Mouse (Mus musculus) neural tube, embryonic 12.5 days (tissue): ENCODE measurements around the gene Evc2. TPM values are rescaled to one million over a fixed set of nuclear protein-coding genes. Genes with fewer than 3 reads are reported as not detected.

ENCODE experiments used
- ATAC-seq: fragments of 200-750 bp; cut with Nextera tagmentation; 2 replicates; pipeline ENCODE4 v1.8.0; 2017; ENCODE audit warnings: low read depth, mild to moderate bottlenecking, moderate TSS enrichment, moderate library complexity; ENCODE audit not compliant: low FRiP score
- H3K27ac ChIP-seq: fragments of 300-500 bp; sonication (generic); 2 replicates; pipeline ENCODE4 v1.5.1; 2016
- H3K27me3 ChIP-seq: fragments of 300-500 bp; sonication (generic); replicated peaks from 2 replicates; pipeline ENCODE4 v1.6.1; 2016; ENCODE audit warnings: mild to moderate bottlenecking
- H3K36me3 ChIP-seq: fragments of 300-500 bp; sonication (generic); 2 replicates; pipeline ENCODE4 v1.6.1; 2016; ENCODE audit warnings: mild to moderate bottlenecking
- H3K4me1 ChIP-seq: fragments of 300-500 bp; sonication (generic); 2 replicates; pipeline ENCODE4 v1.6.1; 2016
- H3K4me2 ChIP-seq: fragments of 300-500 bp; sonication (generic); replicated peaks from 2 replicates; pipeline ENCODE4 v1.6.1; 2016; ENCODE audit warnings: mild to moderate bottlenecking
- H3K4me3 ChIP-seq: fragments of 300-500 bp; sonication (generic); 2 replicates; pipeline ENCODE4 v1.5.1; 2016
- H3K9ac ChIP-seq: fragments of 300-500 bp; sonication (generic); 2 replicates; pipeline ENCODE4 v1.6.1; 2016; ENCODE audit warnings: mild to moderate bottlenecking
- H3K9me3 ChIP-seq: fragments of 300-500 bp; sonication (generic); 2 replicates; pipeline ENCODE4 v1.6.1; 2016; ENCODE audit warnings: mild to moderate bottlenecking
- WGBS: fragments of 180-500 bp; shearing (Covaris S2); methylation state at CpG from one replicate; pipeline ENCODE4 v1.1.7; 2016; 5-methylcytosine and 5-hydroxymethylcytosine counted together
- polyA plus RNA-seq: library from polyadenylated mRNA; unstranded; fragments of >200 nt; fragmentation: Nextera tagmentation; extraction: Ambion mirVana; gene quantifications from 2 replicates; pipeline ENCODE4 v1.2.1, GENCODE M21; 2016

Gene Evc2
- polyA plus RNA-seq, 1 experiment from 2014 or later, result 9.0 TPM

- Histone ChIP-seq H3K27me3 (no peaks in the 10 kb centered on the region), H3K4me1 (no peaks in the 10 kb centered on the region), H3K9me3 (no peaks in the 10 kb centered on the region), H3K4me2 (no peak overlapping the region), H3K36me3 (peaks cover 6% of the 10 kb centered on the region; the same call in 1 of the 2 replicates), H3K27ac (no peak overlapping the region), H3K9ac (no peak overlapping the region), H3K4me3 (no peak overlapping the region)
- no peak for ATAC-seq
- WGBS, result 88% methylated on average over 7 of the region's 7 CpGs
Measured at GRCm38 (mm10) chr5:37377376-37377775, 39.1 kb downstream of the Evc2 start.

DNA sequence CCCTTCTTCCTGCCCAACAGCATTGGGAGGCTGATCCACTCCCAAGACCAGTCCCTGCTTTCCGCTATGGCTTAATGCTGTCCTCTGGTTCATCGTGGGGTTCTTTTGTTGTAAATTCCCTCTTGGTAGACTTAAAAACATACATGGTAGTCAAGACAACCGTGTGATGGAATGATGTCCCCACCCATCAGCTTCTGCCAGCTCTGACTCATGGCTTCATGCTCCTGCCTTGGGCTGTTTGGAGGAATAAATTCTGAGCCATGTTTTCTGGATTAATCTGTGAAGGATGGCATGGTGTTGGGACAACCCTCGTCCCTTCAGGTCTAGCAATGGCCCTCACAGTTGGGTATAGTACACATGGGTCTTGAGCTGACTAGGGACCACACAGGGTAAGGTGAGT, 42.3 kb downstream of the Evc2 start:
- Histone ChIP-seq H3K27me3 (no peaks in the 10 kb centered on the region), H3K9ac (no peak overlapping the region), H3K4me1 (no peaks in the 10 kb centered on the region), H3K9me3 (no peaks in the 10 kb centered on the region), H3K36me3 (no peaks in the 10 kb centered on the region; the same call in 1 of the 2 replicates), H3K4me2 (no peak overlapping the region), H3K27ac (no peak overlapping the region), H3K4me3 (no peak overlapping the region)
- 87% methylated on average over 4 of the region's 4 CpGs for WGBS
- ATAC-seq, result no peak

DNA sequence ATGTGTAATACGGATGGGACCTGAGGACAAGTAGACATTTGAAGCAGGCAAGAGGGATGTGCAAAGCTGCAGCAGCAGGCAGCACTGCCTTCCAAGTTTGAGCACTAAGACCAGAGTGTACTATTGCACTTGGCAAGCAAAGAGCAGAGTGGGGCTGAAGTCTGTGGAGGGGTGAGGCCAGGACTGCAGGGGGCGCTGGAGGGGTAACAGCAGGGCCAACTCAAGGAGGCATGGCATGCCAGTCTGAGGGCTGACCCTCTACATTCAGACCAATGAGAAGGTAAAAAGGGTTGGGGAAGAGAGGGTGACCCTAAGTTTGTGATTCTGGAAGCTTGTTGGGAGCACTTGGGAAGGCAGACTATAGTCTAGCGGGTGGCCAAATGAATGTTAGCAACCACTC, 45.3 kb downstream of the Evc2 start:
- ATAC-seq, result no peak
- Histone ChIP-seq H3K9ac (no peak overlapping the region), H3K9me3 (no peaks in the 10 kb centered on the region), H3K4me3 (no peak overlapping the region), H3K4me2 (no peak overlapping the region), H3K27me3 (no peaks in the 10 kb centered on the region), H3K36me3 (no peaks in the 10 kb centered on the region; the same call in none of the 2 replicates), H3K27ac (no peak overlapping the region), H3K4me1 (no peaks in the 10 kb centered on the region)
- 91% methylated on average over 3 of the region's 3 CpGs for WGBS

GRCm38 (mm10) chr5:37388646-37389045, 50.3 kb downstream of the Evc2 start:
- H3K36me3 ChIP-seq, result no peaks in the 10 kb centered on the region; the same call in 1 of the 2 replicates
- no peak overlapping the region for H3K27ac ChIP-seq
- no peaks in the 10 kb centered on the region for H3K27me3 ChIP-seq
- no peak overlapping the region for H3K9ac ChIP-seq
- H3K4me3 ChIP-seq, result no peak overlapping the region
- WGBS, result 92% methylated on average over 3 of the region's 3 CpGs
- ATAC-seq, result no peak
- no peaks in the 10 kb centered on the region for H3K9me3 ChIP-seq
- H3K4me1 ChIP-seq, result no peaks in the 10 kb centered on the region
- no peak overlapping the region for H3K4me2 ChIP-seq

- H3K27me3 ChIP-seq, result no peaks in the 10 kb centered on the region
- no peaks in the 10 kb centered on the region; the same call in 1 of the 2 replicates for H3K36me3 ChIP-seq
- no peak overlapping the region for H3K27ac ChIP-seq
- no peak overlapping the region for H3K9ac ChIP-seq
- H3K4me1 ChIP-seq, result no peaks in the 10 kb centered on the region
- ATAC-seq, result no peak
- no peaks in the 10 kb centered on the region for H3K9me3 ChIP-seq
- 77% methylated on average over 13 of the region's 13 CpGs for WGBS
- no peak overlapping the region for H3K4me2 ChIP-seq
- no peak overlapping the region for H3K4me3 ChIP-seq
Measured at GRCm38 (mm10) chr5:37389808-37390495, 51.7 kb downstream of the Evc2 start.

- no peak overlapping the region for H3K27ac ChIP-seq
- no peaks in the 10 kb centered on the region for H3K27me3 ChIP-seq
- H3K9me3 ChIP-seq, result no peaks in the 10 kb centered on the region
- no peak overlapping the region for H3K9ac ChIP-seq
- H3K4me2 ChIP-seq, result no peak overlapping the region
- no peak for ATAC-seq
- no peaks in the 10 kb centered on the region for H3K4me1 ChIP-seq
- H3K4me3 ChIP-seq, result no peak overlapping the region
- H3K36me3 ChIP-seq, result no peaks in the 10 kb centered on the region; the same call in 1 of the 2 replicates
- WGBS, result 97% methylated on average over 10 of the region's 10 CpGs
Measured at GRCm38 (mm10) chr5:37390923-37391322, 52.6 kb downstream of the Evc2 start.

GRCm38 (mm10) chr5:37391901-37392300, 53.6 kb downstream of the Evc2 start:
- Histone ChIP-seq H3K27ac (no peak overlapping the region), H3K4me2 (no peak overlapping the region), H3K4me3 (no peak overlapping the region), H3K36me3 (no peaks in the 10 kb centered on the region), H3K4me1 (no peaks in the 10 kb centered on the region), H3K9ac (no peak overlapping the region), H3K9me3 (no peaks in the 10 kb centered on the region), H3K27me3 (no peaks in the 10 kb centered on the region)
- ATAC-seq, result no peak
- WGBS, result 90% methylated on average over 10 of the region's 10 CpGs

- 77% methylated on average over 22 of the region's 22 CpGs for WGBS
- Histone ChIP-seq H3K36me3 (0 out of 2 replicates have a peak, but pooled peaks cover 5% of the 10 kb centered on the region), H3K4me3 (no peak overlapping the region), H3K27ac (no peak overlapping the region), H3K9me3 (no peaks in the 10 kb centered on the region), H3K4me2 (no peak overlapping the region), H3K27me3 (no peaks in the 10 kb centered on the region), H3K4me1 (no peaks in the 10 kb centered on the region), H3K9ac (no peak overlapping the region)
- no peak for ATAC-seq
Measured at GRCm38 (mm10) chr5:37395172-37396030, 57.1 kb downstream of the Evc2 start.

DNA sequence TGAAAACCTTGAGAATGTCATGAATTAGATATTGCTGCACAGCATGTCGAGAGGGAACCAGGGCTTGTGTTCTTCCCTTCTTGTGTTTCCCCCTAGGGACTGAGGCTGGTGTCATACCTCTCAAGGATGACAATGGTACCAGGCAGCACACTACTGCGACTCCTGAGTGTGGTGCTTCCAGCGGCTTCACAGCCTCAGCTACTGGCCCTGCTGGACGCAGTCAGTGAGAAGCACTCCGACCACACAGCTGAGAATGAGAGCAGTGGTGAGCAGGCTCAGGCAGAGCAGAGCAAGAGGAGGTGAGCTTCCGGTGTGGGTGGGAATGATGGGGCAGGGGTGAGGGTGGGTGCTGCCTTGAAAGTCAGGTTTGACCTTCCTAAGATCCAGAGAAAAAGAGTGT, 80.7 kb downstream of the Evc2 start:
- Histone ChIP-seq H3K9me3 (no peaks in the 10 kb centered on the region), H3K27ac (no peak overlapping the region), H3K4me2 (no peak overlapping the region), H3K27me3 (no peaks in the 10 kb centered on the region), H3K36me3 (no peaks in the 10 kb centered on the region), H3K9ac (no peak overlapping the region), H3K4me3 (no peak overlapping the region), H3K4me1 (no peaks in the 10 kb centered on the region)
- WGBS, result 80% methylated on average over 6 of the region's 6 CpGs
- no peak for ATAC-seq

GRCm38 (mm10) chr5:37427210-37427609, 88.9 kb downstream of the Evc2 start:
- Histone ChIP-seq H3K27ac (no peak overlapping the region), H3K4me2 (no peak overlapping the region), H3K4me1 (no peaks in the 10 kb centered on the region), H3K4me3 (no peak overlapping the region), H3K36me3 (no peaks in the 10 kb centered on the region), H3K9me3 (no peaks in the 10 kb centered on the region), H3K27me3 (no peaks in the 10 kb centered on the region), H3K9ac (no peak overlapping the region)
- ATAC-seq, result no peak

- ATAC-seq, result no peak
- Histone ChIP-seq H3K9ac (no peak overlapping the region), H3K36me3 (no peaks in the 10 kb centered on the region), H3K9me3 (no peaks in the 10 kb centered on the region), H3K4me1 (no peaks in the 10 kb centered on the region), H3K4me2 (no peak overlapping the region), H3K27me3 (no peaks in the 10 kb centered on the region), H3K27ac (no peak overlapping the region), H3K4me3 (no peak overlapping the region)
- WGBS, result 78% methylated on average over 3 of the region's 3 CpGs
Measured at GRCm38 (mm10) chr5:37435417-37435816, 97.1 kb downstream of the Evc2 start.

- H3K27me3 ChIP-seq, result no peaks in the 10 kb centered on the region
- H3K4me1 ChIP-seq, result no peaks in the 10 kb centered on the region
- H3K9ac ChIP-seq, result no peak overlapping the region
- no peak overlapping the region for H3K4me3 ChIP-seq
- no peak overlapping the region for H3K4me2 ChIP-seq
- WGBS, result 72% methylated on average over 2 of the region's 2 CpGs
- no peaks in the 10 kb centered on the region for H3K36me3 ChIP-seq
- ATAC-seq, result no peak
- no peaks in the 10 kb centered on the region; the same call in 1 of the 2 replicates for H3K9me3 ChIP-seq
- H3K27ac ChIP-seq, result no peak overlapping the region
Measured at GRCm38 (mm10) chr5:37442767-37443166, 104.5 kb downstream of the Evc2 start.
